10 mouse cellular contexts compared by ENCODE assay signal in the genomic region with DNA sequence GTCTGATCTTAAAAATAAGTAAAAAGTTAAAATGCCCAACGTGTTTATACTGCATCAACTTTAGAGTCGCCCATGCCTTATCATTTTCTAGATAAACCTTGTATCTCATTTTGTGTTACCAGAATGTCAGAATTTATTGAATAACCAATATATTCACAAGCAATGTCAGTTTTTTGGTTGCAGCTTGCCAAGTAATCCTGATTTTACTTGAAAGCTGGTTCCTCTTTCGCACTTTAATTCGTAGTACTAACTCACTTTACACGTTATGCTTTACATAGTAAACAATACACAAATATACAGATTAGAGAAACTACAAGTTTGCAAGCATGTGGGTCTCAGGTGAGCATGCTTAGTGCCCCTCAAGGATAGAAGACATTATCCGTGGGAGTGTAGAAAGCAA. TPM values are rescaled to one million over a fixed set of nuclear protein-coding genes. Genes with fewer than 3 reads are reported as not detected.
A peak's percentile ranks its signal among the peaks of the same experiment; 100 is the strongest.
DNase-seq lines count a peak whose midpoint lies in the region; ATAC-seq and TF ChIP-seq lines count a peak whose summit lies in the region.
"Had no signal": no experiment of that assay in that cellular context is flagged by ENCODE, and none has a peak within 500 bp of the region (broad histone marks: within the 10 kb centered on the region; RNA-seq: fewer than 3 reads in every experiment).

No protein-coding gene starts in this region.

- no peak overlapping the region for H3K9ac ChIP-seq in heart, adult 2 months (ENCODE audit: low read depth, low read length)
- no peak overlapping the region for H3K9ac ChIP-seq in kidney, embryonic 15.5 days
- no peak overlapping the region for H3K9ac ChIP-seq in embryonic facial prominence, embryonic 12.5 days
- no peak overlapping the region for H3K9ac ChIP-seq in liver, embryonic 15.5 days

- no peaks in the 10 kb centered on the region for H3K79me2 ChIP-seq in heart, adult 2 months (replicated peaks; ENCODE audit: control insufficient read depth, insufficient read depth, low read length)

- WGBS in heart, adult 2 months, result 55% methylated on average over 6 of the region's 6 CpGs
- 72% methylated on average over 6 of the region's 6 CpGs for WGBS in kidney, embryonic 15.5 days
- WGBS in kidney, adult 2 months, result 57% methylated on average over 6 of the region's 6 CpGs
- WGBS in embryonic facial prominence, embryonic 12.5 days, result 67% methylated on average over 6 of the region's 6 CpGs
- WGBS in liver, embryonic 15.5 days (ENCODE audit: insufficient replicate concordance), result 46% methylated on average over 6 of the region's 6 CpGs

- H3K4me1 ChIP-seq in heart, adult 2 months (ENCODE audit: control insufficient read depth, insufficient read depth, low read length), result peaks cover 2% of the 10 kb centered on the region
- peaks cover 16% of the 10 kb centered on the region for H3K4me1 ChIP-seq in kidney, embryonic 15.5 days
- H3K4me1 ChIP-seq in kidney, adult 2 months (ENCODE audit: control insufficient read depth, insufficient read depth, low read length), result peaks cover 20% of the 10 kb centered on the region; the same call in 1 of the 2 replicates
- H3K4me1 ChIP-seq in embryonic facial prominence, embryonic 12.5 days, result no peaks in the 10 kb centered on the region
- peaks cover 71% of the 10 kb centered on the region for H3K4me1 ChIP-seq in liver, embryonic 15.5 days (replicated peaks)

- intact Hi-C loops in heart, adult 2 months (cut with DNase I), result loop anchor here (1.0 kb wide), 1 partner anchor 194 kb away; no protein-coding TSS in a partner anchor

- H3K4me3 ChIP-seq in heart, adult 2 months, result peak overlapping the region; percentile 54; the same call in 1 of the 2 replicates
- peak overlapping the region; percentile 52 for H3K4me3 ChIP-seq in kidney, embryonic 15.5 days (replicated peaks)
- no peak overlapping the region for H3K4me3 ChIP-seq in kidney, adult 2 months (ENCODE audit: insufficient read depth, low read depth, low read length)
- no peak overlapping the region for H3K4me3 ChIP-seq in embryonic facial prominence, embryonic 12.5 days
- H3K4me3 ChIP-seq in liver, embryonic 15.5 days (replicated peaks), result peak overlapping the region; percentile 75

- TF ChIP-seq CTCF in heart, adult 2 months (IDR thresholded peaks at IDR 0.05), result no peak
- no peak for TF ChIP-seq CTCF in kidney, adult 2 months (conservative IDR thresholded peaks at IDR 0.05; ENCODE audit: insufficient read depth, insufficient read length, low read depth, low read length)

- no peak for TF ChIP-seq POLR2A in heart, adult 2 months (IDR thresholded peaks at IDR 0.05; ENCODE audit: insufficient read depth, low read depth, low read length)
- TF ChIP-seq POLR2A in kidney, adult 2 months (IDR thresholded peaks at IDR 0.05; ENCODE audit: low read depth, low read length), result no peak

- H3K4me2 ChIP-seq in kidney, embryonic 15.5 days, result peak overlapping the region; percentile 85
- peak overlapping the region; percentile 82 for H3K4me2 ChIP-seq in embryonic facial prominence, embryonic 12.5 days (replicated peaks)
- peak overlapping the region; percentile 76 for H3K4me2 ChIP-seq in liver, embryonic 15.5 days

- H3K9me3 ChIP-seq in kidney, embryonic 15.5 days (replicated peaks), result no peaks in the 10 kb centered on the region
- no peaks in the 10 kb centered on the region for H3K9me3 ChIP-seq in embryonic facial prominence, embryonic 12.5 days
- H3K9me3 ChIP-seq in liver, embryonic 15.5 days (replicated peaks), result no peaks in the 10 kb centered on the region

- no peaks in the 10 kb centered on the region for H3K36me3 ChIP-seq in heart, adult 2 months (ENCODE audit: control insufficient read depth, insufficient read depth, low read length)
- H3K36me3 ChIP-seq in kidney, embryonic 15.5 days, result no peaks in the 10 kb centered on the region
- H3K36me3 ChIP-seq in kidney, adult 2 months (ENCODE audit: control insufficient read depth, insufficient read depth, low read length), result peaks cover 2% of the 10 kb centered on the region; the same call in 1 of the 2 replicates
- H3K36me3 ChIP-seq in embryonic facial prominence, embryonic 12.5 days, result no peaks in the 10 kb centered on the region
- H3K36me3 ChIP-seq in liver, embryonic 15.5 days (replicated peaks), result peaks cover 14% of the 10 kb centered on the region; the same call in 1 of the 2 replicates

- ATAC-seq in kidney, embryonic 15.5 days (replicated peaks; ENCODE audit: low FRiP score), result no peak
- ATAC-seq in embryonic facial prominence, embryonic 12.5 days (ENCODE audit: insufficient number of reproducible peaks, insufficient read depth, low FRiP score, low TSS enrichment), result no peak
- ATAC-seq in liver, embryonic 15.5 days (ENCODE audit: insufficient read depth), result no peak
- ATAC-seq: Patski had no signal

- no peaks in the 10 kb centered on the region for H3K27me3 ChIP-seq in heart, adult 2 months (ENCODE audit: control insufficient read depth, insufficient read depth, low read length)
- peaks cover 6% of the 10 kb centered on the region; the same call in 1 of the 2 replicates for H3K27me3 ChIP-seq in kidney, embryonic 15.5 days
- H3K27me3 ChIP-seq in kidney, adult 2 months (replicated peaks; ENCODE audit: control insufficient read depth, insufficient read depth, low read length), result no peaks in the 10 kb centered on the region
- H3K27me3 ChIP-seq in embryonic facial prominence, embryonic 12.5 days, result 0 out of 2 replicates have a peak, but pooled peaks cover 9% of the 10 kb centered on the region
- H3K27me3 ChIP-seq in liver, embryonic 15.5 days, result 0 out of 2 replicates have a peak, but pooled peaks cover 3% of the 10 kb centered on the region
- H3K27me3 ChIP-seq: Patski had no signal

- no peak for DNase-seq in heart, adult 2 months
- DNase-seq in heart, adult 18-20 months, result no peak
- no peak for DNase-seq in kidney, adult 2 months
- no peak for DNase-seq in spleen, postnatal 10 days (ENCODE audit: low spot score in 2 of 2)
- no peak for DNase-seq in embryo, embryonic 9.5 days (ENCODE audit: extremely low spot score)
- DNase-seq: layer of hippocampus, adult 9-11 months had no signal

- no peak overlapping the region for H3K27ac ChIP-seq in heart, adult 2 months
- H3K27ac ChIP-seq in kidney, embryonic 15.5 days, result peak overlapping the region; percentile 19
- no peak overlapping the region for H3K27ac ChIP-seq in kidney, adult 2 months (ENCODE audit: insufficient read depth, low read depth, low read length)
- H3K27ac ChIP-seq in embryonic facial prominence, embryonic 12.5 days, result no peak overlapping the region
- peak overlapping the region; percentile 87; the same call in 1 of the 2 replicates for H3K27ac ChIP-seq in liver, embryonic 15.5 days (replicated peaks)

- TF ChIP-seq EP300 in heart, adult 2 months (IDR thresholded peaks at IDR 0.05; ENCODE audit: insufficient read depth, low read depth, low read length), result no peak

RNA-seq across cellular contexts. Expression of gene Gcnt1, which starts 15.7 kb away (rescaled TPM):
- 10 to 100 TPM; 10.8 to 12.1 TPM for total RNA-seq in heart, adult 2 months (2021)
- 1.1 and 2.2 TPM in 2 replicates for polyA plus RNA-seq in heart, adult 2 months (2012; rRNA removed)
- 10 to 100 TPM; 17.0 to 17.3 TPM for total RNA-seq in heart, adult 18-20 months (2021)
- polyA plus RNA-seq in kidney, embryonic 15.5 days (2015; fragmentation: Nextera tagmentation; extraction: Ambion mirVana), result 27.6 and 29.6 TPM in 2 replicates
- 158 and 176 TPM in 2 replicates for polyA plus RNA-seq in kidney, adult 2 months (2012; rRNA removed)
- 5.1 and 5.9 TPM in 2 replicates for polyA plus RNA-seq in embryonic facial prominence, embryonic 12.5 days (2016; fragmentation: Nextera tagmentation; extraction: Ambion mirVana)
- 18.5 and 19.0 TPM in 2 replicates for polyA plus RNA-seq in liver, embryonic 15.5 days (2015; fragmentation: Nextera tagmentation; extraction: Ambion mirVana)

RNA-seq across cellular contexts. Expression of gene Rfk, which starts 36.9 kb away (rescaled TPM):
- total RNA-seq in heart, adult 2 months (2021), result 10 to 100 TPM; 73.6 to 74.9 TPM
- 50.6 and 72.3 TPM in 2 replicates for polyA plus RNA-seq in heart, adult 2 months (2012; rRNA removed)
- total RNA-seq in heart, adult 18-20 months (2021), result 10 to 100 TPM; 59.7 to 80.6 TPM
- polyA plus RNA-seq in kidney, embryonic 15.5 days (2015; fragmentation: Nextera tagmentation; extraction: Ambion mirVana), result 76.8 and 85.6 TPM in 2 replicates
- polyA plus RNA-seq in kidney, adult 2 months (2012; rRNA removed), result 88.3 and 98.3 TPM in 2 replicates
- polyA plus RNA-seq in embryonic facial prominence, embryonic 12.5 days (2016; fragmentation: Nextera tagmentation; extraction: Ambion mirVana), result 97.6 and 102 TPM in 2 replicates
- 55.3 and 58.4 TPM in 2 replicates for polyA plus RNA-seq in liver, embryonic 15.5 days (2015; fragmentation: Nextera tagmentation; extraction: Ambion mirVana)

Comparison
In these comparisons a context has a peak if more than half of its experiments do, and no peak if none do; other contexts are left out.
1. H3K27ac ChIP-seq: peak in kidney, embryonic 15.5 days (single experiment) and liver, embryonic 15.5 days (single experiment); none in heart, adult 2 months (single experiment), kidney, adult 2 months (single experiment) and embryonic facial prominence, embryonic 12.5 days (single experiment).
2. H3K4me3 ChIP-seq: peak in heart, adult 2 months (single experiment), kidney, embryonic 15.5 days (single experiment) and liver, embryonic 15.5 days (single experiment); none in kidney, adult 2 months (single experiment) and embryonic facial prominence, embryonic 12.5 days (single experiment).
3. Peak in every context shown above with its lines, with median percentiles within 50 percentile points of each other: H3K4me2 ChIP-seq.